In genomic region chr6:40434697-40435096, GRCm38 (mm10) we compare ENCODE assay signal across 8 mouse cellular contexts. TPM values are rescaled to one million over a fixed set of nuclear protein-coding genes. Genes with fewer than 3 reads are reported as not detected.
DNase-seq lines count a peak whose midpoint lies in the region; ATAC-seq and TF ChIP-seq lines count a peak whose summit lies in the region.

No protein-coding gene starts in this region.

- H3K9me3 ChIP-seq in heart, embryonic 15.5 days (replicated peaks): no peaks in the 10 kb centered on the region
- no peaks in the 10 kb centered on the region for H3K9me3 ChIP-seq in forebrain, postnatal 0 days (ENCODE audit: low read length)
- H3K9me3 ChIP-seq in midbrain, embryonic 10.5 days (replicated peaks): no peaks in the 10 kb centered on the region

- peak overlapping the region; percentile 99 for H3K4me2 ChIP-seq in heart, embryonic 15.5 days
- H3K4me2 ChIP-seq in forebrain, postnatal 0 days (ENCODE audit: low read depth): peak overlapping the region; percentile 80

- H3K36me3 ChIP-seq in heart, embryonic 15.5 days: no peaks in the 10 kb centered on the region
- H3K36me3 ChIP-seq in forebrain, postnatal 0 days (ENCODE audit: insufficient read depth): no peaks in the 10 kb centered on the region
- H3K36me3 ChIP-seq in midbrain, embryonic 10.5 days: no peaks in the 10 kb centered on the region

- TF ChIP-seq CTCF in forebrain, postnatal 0 days (IDR thresholded peaks at IDR 0.05; ENCODE audit: low read depth): no peak

- DNase-seq in heart, adult 9 months (ENCODE audit: low spot score in 2 of 2): no peak
- DNase-seq in ZHBTc4 (ENCODE audit: low read depth, low spot score): peak; percentile 13
- DNase-seq in forebrain, postnatal 0 days: peak; percentile 22
- DNase-seq in midbrain, embryonic 10.5 days (ENCODE audit: low spot score): no peak
- DNase-seq in T-cell, adult 2 months (ENCODE audit: low spot score): no peak
- no peak for DNase-seq in kidney, postnatal 36 days
- DNase-seq in kidney, postnatal 4 days: no peak

- H3K27me3 ChIP-seq in heart, embryonic 15.5 days: 0 out of 2 replicates have a peak, but pooled peaks cover 11% of the 10 kb centered on the region
- H3K27me3 ChIP-seq in forebrain, postnatal 0 days (ENCODE audit: insufficient read depth, low read length): no peaks in the 10 kb centered on the region
- H3K27me3 ChIP-seq in midbrain, embryonic 10.5 days (ENCODE audit: low read depth, poor library complexity, severe bottlenecking): peaks cover 32% of the 10 kb centered on the region

- 19% methylated on average over 7 of the region's 7 CpGs for WGBS in heart, embryonic 15.5 days
- WGBS in forebrain, postnatal 0 days: 3% methylated on average over 7 of the region's 7 CpGs
- 6% methylated on average over 7 of the region's 7 CpGs for whole genome bisulfite sequencing in midbrain, embryonic 10.5 days

- no peak overlapping the region for H3K27ac ChIP-seq in heart, embryonic 15.5 days
- peak overlapping the region; percentile 94 for H3K27ac ChIP-seq in forebrain, postnatal 0 days (ENCODE audit: low read depth, low read length)
- peak overlapping the region; percentile 94 for H3K27ac ChIP-seq in midbrain, embryonic 10.5 days (replicated peaks)

- ATAC-seq in heart, embryonic 15.5 days (replicated peaks; ENCODE audit: insufficient number of reproducible peaks, insufficient read depth, low FRiP score, low read depth): no peak
- no peak for ATAC-seq in forebrain, postnatal 0 days

- H3K9ac ChIP-seq in heart, embryonic 15.5 days: peak overlapping the region; percentile 84
- H3K9ac ChIP-seq in forebrain, postnatal 0 days: peak overlapping the region; percentile 84

- peak overlapping the region; percentile 90 for H3K4me3 ChIP-seq in heart, embryonic 15.5 days
- peak overlapping the region; percentile 91 for H3K4me3 ChIP-seq in forebrain, postnatal 0 days (ENCODE audit: low read depth, low read length)
- H3K4me3 ChIP-seq in midbrain, embryonic 10.5 days: peak overlapping the region; percentile 92

- H3K4me1 ChIP-seq in heart, embryonic 15.5 days (replicated peaks): peaks cover 9% of the 10 kb centered on the region
- H3K4me1 ChIP-seq in forebrain, postnatal 0 days (ENCODE audit: insufficient read depth): peaks cover 26% of the 10 kb centered on the region
- peaks cover 24% of the 10 kb centered on the region for H3K4me1 ChIP-seq in midbrain, embryonic 10.5 days

RNA-seq across cellular contexts. Expression of gene E330009J07Rik, which starts 1.2 kb away (rescaled TPM):
- polyA plus RNA-seq in heart, embryonic 15.5 days (2015; fragmentation: Nextera tagmentation; extraction: Ambion mirVana): 2.5 and 5.9 TPM in 2 replicates
- total RNA-seq in forebrain, postnatal 0 days (2014; rRNA removed): 24.4 and 26.4 TPM in 2 replicates
- polyA plus RNA-seq in forebrain, postnatal 0 days (2015; fragmentation: Nextera tagmentation; extraction: Ambion mirVana): 6.7 and 10.2 TPM in 2 replicates
- 12.2 and 12.5 TPM in 2 replicates for polyA plus RNA-seq in midbrain, embryonic 10.5 days (2016; fragmentation: Nextera tagmentation; extraction: Ambion mirVana)

RNA-seq across cellular contexts. Expression of gene Wee2, which starts 4.2 kb away (rescaled TPM):
- not detected in 2 replicates for polyA plus RNA-seq in heart, embryonic 15.5 days (2015; fragmentation: Nextera tagmentation; extraction: Ambion mirVana)
- total RNA-seq in forebrain, postnatal 0 days (2014; rRNA removed): not detected in 2 replicates
- polyA plus RNA-seq in forebrain, postnatal 0 days (2015; fragmentation: Nextera tagmentation; extraction: Ambion mirVana): 0.13 TPM in 2 replicates
- 0.07 TPM in 1 of 2 replicates, not detected in the other for polyA plus RNA-seq in midbrain, embryonic 10.5 days (2016; fragmentation: Nextera tagmentation; extraction: Ambion mirVana)

RNA-seq across cellular contexts. Expression of gene Ssbp1, which starts 36.5 kb away (rescaled TPM):
- 96.0 and 98.9 TPM in 2 replicates for polyA plus RNA-seq in heart, embryonic 15.5 days (2015; fragmentation: Nextera tagmentation; extraction: Ambion mirVana)
- total RNA-seq in forebrain, postnatal 0 days (2014; rRNA removed): 25.3 and 29.9 TPM in 2 replicates
- polyA plus RNA-seq in forebrain, postnatal 0 days (2015; fragmentation: Nextera tagmentation; extraction: Ambion mirVana): 77.2 and 83.1 TPM in 2 replicates
- polyA plus RNA-seq in midbrain, embryonic 10.5 days (2016; fragmentation: Nextera tagmentation; extraction: Ambion mirVana): 226 and 228 TPM in 2 replicates

RNA-seq across cellular contexts. Expression of gene Tas2r137, which starts 56.3 kb away (rescaled TPM):
- not detected in 2 replicates for polyA plus RNA-seq in heart, embryonic 15.5 days (2015; fragmentation: Nextera tagmentation; extraction: Ambion mirVana)
- total RNA-seq in forebrain, postnatal 0 days (2014; rRNA removed): 0.14 and 0.38 TPM in 2 replicates
- polyA plus RNA-seq in forebrain, postnatal 0 days (2015; fragmentation: Nextera tagmentation; extraction: Ambion mirVana): not detected in 2 replicates
- polyA plus RNA-seq in midbrain, embryonic 10.5 days (2016; fragmentation: Nextera tagmentation; extraction: Ambion mirVana): not detected in 2 replicates

RNA-seq across cellular contexts. Expression of gene Tas2r108, which starts 58.6 kb away (rescaled TPM):
- not detected in 2 replicates for polyA plus RNA-seq in heart, embryonic 15.5 days (2015; fragmentation: Nextera tagmentation; extraction: Ambion mirVana)
- 1.8 TPM in 1 of 2 replicates, not detected in the other for total RNA-seq in forebrain, postnatal 0 days (2014; rRNA removed)
- polyA plus RNA-seq in forebrain, postnatal 0 days (2015; fragmentation: Nextera tagmentation; extraction: Ambion mirVana): not detected in 2 replicates
- polyA plus RNA-seq in midbrain, embryonic 10.5 days (2016; fragmentation: Nextera tagmentation; extraction: Ambion mirVana): not detected in 2 replicates

Comparison
In these comparisons a context has a peak if more than half of its experiments do, and no peak if none do; other contexts are left out.
1. DNase-seq: peak in ZHBTc4 (single experiment) and forebrain, postnatal 0 days (single experiment); none in heart, adult 9 months (0 of 2), midbrain, embryonic 10.5 days (single experiment), T-cell, adult 2 months (single experiment), kidney, postnatal 36 days (0 of 2) and kidney, postnatal 4 days (0 of 2).
2. Peak in every context shown above with its lines, with median percentiles within 50 percentile points of each other: H3K4me3 ChIP-seq.